Mouse (Mus musculus) cerebral cortex, adult 2 months (tissue): ENCODE results near the gene Dll3.

Experiments used
- WGBS: fragments of 180-500 bp; shearing (Covaris S2); methylation state at CpG from one replicate; pipeline ENCODE4 v1.1.7; 2018; 5-methylcytosine and 5-hydroxymethylcytosine counted together

Dll3 gene

DNA sequence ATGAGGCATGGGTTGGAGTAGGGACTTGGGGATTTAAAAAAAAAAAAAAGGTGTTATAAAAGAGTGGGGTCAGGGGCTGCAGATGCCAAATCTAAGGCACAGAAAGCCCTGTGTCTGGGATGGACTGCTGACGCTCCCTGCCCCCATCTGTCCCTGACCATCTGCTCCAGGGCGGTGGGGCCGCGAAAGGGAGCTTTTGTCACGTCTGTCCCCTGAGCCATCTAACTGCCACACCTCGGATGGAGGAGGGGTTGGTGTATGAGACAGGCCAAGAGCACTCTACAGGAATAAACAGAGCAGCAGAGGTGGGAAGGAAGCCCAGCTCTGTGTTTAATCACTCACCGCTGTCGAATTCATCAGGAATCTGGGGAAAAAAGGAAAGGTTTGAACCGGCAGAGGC, 7.7 kb upstream of the Dll3 start:
- 62% methylated on average over 9 of the region's 9 CpGs for WGBS

DNA sequence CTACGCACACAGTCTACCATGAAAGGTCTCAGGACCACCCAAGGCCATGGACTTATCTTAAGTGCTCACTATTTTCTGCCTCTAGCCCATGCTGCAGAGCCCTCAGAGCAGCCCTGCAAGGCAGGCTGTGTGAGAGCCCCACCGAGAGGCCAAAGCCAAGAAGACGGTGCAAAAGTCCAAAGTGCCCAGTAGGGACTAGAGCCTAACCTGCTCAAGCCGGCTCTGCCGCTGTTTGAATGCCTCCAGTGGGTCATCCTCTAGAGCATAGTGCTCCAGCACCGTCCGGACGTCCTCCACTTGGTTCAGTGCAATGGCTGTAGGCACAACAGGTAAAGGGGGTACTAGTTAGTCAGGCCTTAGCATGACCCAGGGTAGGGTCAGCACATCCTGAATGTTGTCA, 4.2 kb upstream of the Dll3 start:
- WGBS = 92% methylated on average over 8 of the region's 8 CpGs

DNA sequence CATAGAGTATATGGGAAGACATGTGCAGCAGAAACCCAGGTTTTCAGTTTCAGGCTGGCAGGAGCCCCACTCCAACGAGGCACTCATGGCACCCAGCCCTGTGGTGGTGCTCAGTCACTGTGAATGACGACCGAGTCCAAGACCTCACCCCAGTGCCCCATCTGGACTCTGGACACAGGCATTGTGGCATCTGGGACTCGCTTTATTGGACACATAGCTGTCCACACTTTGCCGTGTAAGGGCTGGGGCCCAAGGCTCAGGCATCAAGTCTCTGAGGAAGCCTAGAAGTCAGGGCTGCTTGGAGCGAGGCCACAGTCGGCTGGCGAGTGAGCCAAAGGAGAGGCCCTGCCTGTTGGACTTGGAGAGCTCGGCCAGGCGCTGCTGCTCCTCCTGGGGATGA, 3.6 kb upstream of the Dll3 start:
- 78% methylated on average over 10 of the region's 10 CpGs for WGBS

- 12% methylated on average over 43 of the region's 43 CpGs for WGBS
These were observed 3.0 kb downstream of the Dll3 start for GRCm38 (mm10) chr7:28298837-28299625.

GRCm38 (mm10) chr7:28294481-28294880, 7.6 kb downstream of the Dll3 start:
- WGBS = 4% methylated on average over 63 of the region's 63 CpGs

- 3% methylated on average over 52 of the region's 52 CpGs for WGBS
These were observed 11.1 kb downstream of the Dll3 start, which contains the start of gene Selenov for GRCm38 (mm10) chr7:28290638-28291590. Gene Selenov (minus strand): TSS chr7:28291186.

DNA sequence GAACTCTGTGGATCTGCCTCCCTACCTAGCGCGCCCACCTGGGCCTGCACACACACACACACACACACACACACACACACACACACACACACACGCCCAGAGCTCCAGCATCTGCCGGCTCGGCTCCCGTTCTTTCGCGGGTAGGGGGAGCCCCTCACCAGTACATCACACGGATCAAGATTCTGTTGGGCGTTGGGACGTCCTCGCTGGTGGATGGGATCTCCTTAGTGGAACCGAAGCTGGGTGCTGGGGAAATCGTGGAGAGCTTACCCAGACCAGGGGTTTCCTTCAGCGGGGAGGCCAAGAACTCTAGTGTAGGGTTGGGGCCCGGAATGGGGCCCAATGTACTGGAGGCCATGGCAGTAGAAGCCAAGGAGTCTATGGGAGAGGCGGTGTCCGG, 11.9 kb downstream of the Dll3 start:
- 10% methylated on average over 18 of the region's 18 CpGs for WGBS

DNA sequence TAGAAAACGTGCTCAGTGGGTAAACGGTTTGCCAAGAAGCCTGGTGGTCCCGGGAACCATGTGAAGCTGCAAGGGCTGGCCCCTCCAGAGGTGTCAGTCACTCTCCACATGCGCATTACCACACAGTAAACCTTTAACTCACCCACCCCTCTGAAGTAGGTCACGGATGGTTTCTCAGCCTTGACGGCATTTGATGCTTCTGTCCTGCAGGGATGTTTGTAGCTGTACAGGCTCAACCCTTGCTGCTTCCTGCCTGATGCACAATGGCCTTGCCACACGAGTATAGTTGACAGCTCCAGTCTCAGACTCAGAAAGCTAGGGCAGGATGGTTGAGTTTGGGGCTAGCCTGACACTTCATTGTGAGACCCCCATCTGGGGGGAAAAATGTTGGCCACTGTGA, 21.4 kb downstream of the Dll3 start:
- 81% methylated on average over 7 of the region's 7 CpGs for WGBS

DNA sequence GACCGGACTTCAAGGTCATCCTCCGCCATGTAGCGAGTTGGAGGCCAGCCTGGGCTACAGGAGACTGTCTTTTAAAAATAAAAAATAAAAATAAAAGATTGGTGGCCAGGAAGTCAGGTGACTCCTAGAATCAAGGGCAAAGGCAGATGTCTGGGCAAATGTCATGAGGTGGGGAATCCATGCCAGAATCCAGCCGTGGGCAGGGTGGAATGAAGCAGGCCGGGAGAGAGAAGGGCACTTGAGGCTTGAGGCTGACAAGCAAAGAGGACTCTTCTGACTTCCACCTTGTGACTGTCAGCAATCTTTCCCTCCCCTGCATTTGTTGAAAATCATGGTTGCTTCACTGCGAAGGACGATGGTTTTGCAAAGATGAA, 23.8 kb downstream of the Dll3 start:
- WGBS = 85% methylated on average over 7 of the region's 7 CpGs

DNA sequence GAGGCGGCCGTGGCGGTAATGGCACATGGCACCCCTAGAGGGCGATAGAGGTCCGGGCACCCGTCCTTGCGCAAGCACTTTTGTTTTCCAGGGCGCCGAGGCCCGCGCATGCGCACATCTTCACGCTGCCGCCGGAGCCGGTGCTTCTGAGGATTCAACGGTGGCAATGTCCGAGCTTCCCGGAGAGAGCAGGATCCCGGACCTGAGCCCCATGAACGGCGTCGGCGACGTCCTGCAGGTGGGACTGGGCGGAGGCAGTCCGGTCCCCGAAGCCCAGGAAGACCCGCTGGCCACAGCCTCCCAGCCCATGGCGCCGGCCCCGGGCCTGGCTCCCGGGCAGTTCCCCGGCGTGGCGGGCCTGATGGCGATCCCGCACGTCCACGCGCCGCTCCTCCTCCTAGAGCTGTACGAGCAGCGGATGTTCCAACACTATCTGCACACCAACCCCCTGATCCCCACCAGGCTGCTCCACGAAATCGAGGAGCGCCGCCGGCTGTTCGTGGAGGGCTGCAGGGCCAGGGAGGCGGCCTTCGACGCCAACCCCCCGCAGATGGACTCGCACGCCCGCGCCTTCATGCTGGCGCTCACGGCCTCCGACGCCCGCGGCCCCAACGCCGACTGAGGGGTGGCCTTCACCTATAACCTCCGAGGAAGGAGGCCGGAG, 24.3 kb downstream of the Dll3 start, which contains the start of gene Eid2b:
Eid2b (plus strand) TSS at position 125 of the 664 bp plus-strand sequence.
- 3% methylated on average over 68 of the region's 68 CpGs for WGBS

DNA sequence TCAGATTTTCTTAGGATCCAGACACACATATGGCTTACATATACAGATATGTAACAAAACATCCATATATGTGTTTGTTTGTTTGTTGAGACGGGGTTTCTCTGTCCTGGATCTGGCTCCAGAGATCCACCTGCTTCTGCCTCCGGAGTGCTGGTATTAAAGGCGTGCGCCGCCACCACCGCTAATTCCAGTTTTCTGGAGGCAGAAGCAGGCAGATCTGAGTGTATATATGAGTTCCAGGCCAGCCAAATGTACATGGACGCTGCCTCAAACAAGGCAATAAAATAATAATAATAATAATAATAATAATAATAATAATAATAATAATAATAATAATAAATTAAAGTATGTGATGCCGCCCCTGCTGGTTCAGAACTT, 24.8 kb downstream of the Dll3 start:
- 57% methylated on average over 8 of the region's 8 CpGs for WGBS

GRCm38 (mm10) chr7:28271761-28272160, 30.3 kb downstream of the Dll3 start:
- WGBS = 70% methylated on average over 3 of the region's 3 CpGs

DNA sequence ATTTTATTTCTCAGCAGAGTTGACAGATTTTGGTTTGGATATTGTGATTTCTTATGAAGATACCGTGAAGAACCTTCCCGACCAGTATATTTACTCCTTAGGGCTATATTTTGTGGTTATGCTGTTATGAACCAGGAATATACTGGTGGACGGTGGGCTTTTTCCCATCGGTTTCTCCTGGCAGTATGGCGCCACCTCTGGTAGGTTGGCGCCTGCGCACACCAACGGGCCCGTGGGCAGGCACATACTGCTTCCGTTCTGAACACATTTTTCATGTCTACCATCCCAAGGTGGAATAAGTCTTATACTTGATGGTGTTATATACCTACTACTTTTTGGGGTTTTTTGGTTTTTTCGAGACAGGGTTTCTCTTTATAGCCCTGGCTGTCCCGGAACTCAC, 32.7 kb downstream of the Dll3 start:
- WGBS = 93% methylated on average over 12 of the region's 12 CpGs

- WGBS = 22% methylated on average over 16 of the region's 16 CpGs
These were observed 33.5 kb downstream of the Dll3 start for GRCm38 (mm10) chr7:28268576-28268975.

DNA sequence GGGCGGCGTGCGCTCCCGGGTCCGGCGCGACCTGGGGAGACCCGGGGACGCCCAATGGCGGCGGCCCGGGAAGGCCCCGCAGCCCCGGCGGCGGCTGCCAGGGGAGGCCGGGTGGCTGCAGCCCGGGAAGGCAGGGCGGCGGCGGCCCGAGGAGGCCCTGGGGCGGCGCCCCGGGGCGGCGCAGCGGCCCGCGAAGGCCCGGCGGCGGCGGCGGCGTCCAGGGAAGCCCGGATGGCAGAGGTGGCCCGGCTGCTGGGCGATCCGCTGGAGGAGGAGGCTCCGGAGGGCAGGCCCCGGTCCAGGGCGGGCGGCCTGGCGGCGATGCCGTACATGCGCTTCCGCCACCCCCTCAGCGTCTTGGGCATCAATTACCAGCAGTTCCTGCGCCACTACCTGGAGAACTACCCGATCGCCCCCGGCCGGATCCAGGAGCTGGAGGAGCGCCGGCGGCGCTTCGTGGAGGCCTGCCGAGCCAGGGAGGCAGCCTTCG, 34.0 kb downstream of the Dll3 start:
- under 1% methylated on average over 58 of the region's 62 CpGs for WGBS

GRCm38 (mm10) chr7:28267129-28268041, 34.7 kb downstream of the Dll3 start, which contains the start of gene Eid2:
Gene Eid2 (plus strand): TSS chr7:28267881.
- WGBS = 4% methylated on average over 57 of the region's 57 CpGs

- WGBS = 78% methylated on average over 13 of the region's 13 CpGs
These were observed 36.6 kb downstream of the Dll3 start for GRCm38 (mm10) chr7:28265391-28265790.

GRCm38 (mm10) chr7:28263786-28264185, 38.3 kb downstream of the Dll3 start:
- 8% methylated on average over 13 of the region's 15 CpGs for WGBS

DNA sequence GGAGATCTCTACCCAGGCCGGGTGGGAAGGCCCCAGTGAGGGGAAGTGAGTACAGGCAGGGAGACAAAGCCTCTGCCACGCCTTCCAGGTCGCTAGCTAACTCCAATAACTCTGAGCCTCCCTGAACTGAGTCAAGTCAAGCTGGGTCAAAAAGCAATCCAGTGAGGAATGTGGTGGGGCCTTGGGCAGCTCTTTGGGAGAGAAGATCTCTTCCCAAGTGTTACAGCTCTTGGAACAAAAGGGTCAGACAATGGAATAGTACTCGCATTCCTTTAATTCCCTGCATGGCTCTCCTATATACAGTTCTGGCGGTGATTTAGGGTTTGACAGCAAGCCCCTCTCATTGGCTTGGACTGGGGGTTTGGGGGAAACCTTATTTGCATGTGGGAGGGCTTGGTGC, 39.2 kb downstream of the Dll3 start:
- 58% methylated on average over 5 of the region's 5 CpGs for WGBS

GRCm38 (mm10) chr7:28255476-28255875, 46.6 kb downstream of the Dll3 start:
- whole genome bisulfite sequencing = 85% methylated on average over 6 of the region's 6 CpGs

- 90% methylated on average over 6 of the region's 6 CpGs for WGBS
These were observed 47.4 kb downstream of the Dll3 start for GRCm38 (mm10) chr7:28254591-28254990.
